Mouse (Mus musculus): ENCODE measurements around the gene Tbca. TPM values are rescaled to one million over a fixed set of nuclear protein-coding genes. Genes with fewer than 3 reads are reported as not detected.

The Tbca gene
- polyA plus RNA-seq, 1 experiment from 2014 or later = 82.7 TPM

Other genes with a start within 250 kb of the Tbca start
- gene Otp, start 86.7 kb downstream of the Tbca start, polyA plus RNA-seq (2015; fragmentation: Nextera tagmentation; extraction: Ambion mirVana) = not detected in 2 replicates
- 5.3 and 5.7 TPM in 2 replicates for gene Wdr41, start 187.4 kb downstream of the Tbca start, polyA plus RNA-seq (2015; fragmentation: Nextera tagmentation; extraction: Ambion mirVana)

Measured in liver, embryonic 16.5 days (tissue).